In genomic region chr17:28106352-28106751, GRCm38 (mm10) we compare ENCODE assay signal across 10 mouse cellular contexts. TPM values are rescaled to one million over a fixed set of nuclear protein-coding genes. Genes with fewer than 3 reads are reported as not detected.
DNase-seq lines count a peak whose midpoint lies in the region; ATAC-seq and TF ChIP-seq lines count a peak whose summit lies in the region.
"Had no signal": no experiment of that assay in that cellular context is flagged by ENCODE, and none has a peak within 500 bp of the region (broad histone marks: within the 10 kb centered on the region; RNA-seq: fewer than 3 reads in every experiment).

No protein-coding gene starts in this region.

- TF ChIP-seq POLR2A in MEL (IDR thresholded peaks at IDR 0.05; ENCODE audit: control insufficient read depth in 1 of 2, insufficient read depth in 1 of 2, low read depth in 1 of 2, low read length in 2 of 2, poor library complexity in 1 of 2) = no peak

- peak overlapping the region; percentile 71 for H3K27ac ChIP-seq in midbrain, embryonic 10.5 days (replicated peaks)
- no peak overlapping the region for H3K27ac ChIP-seq in midbrain, embryonic 14.5 days (replicated peaks; ENCODE audit: low read depth, low read length)
- no peak overlapping the region for H3K27ac ChIP-seq in MEL (ENCODE audit: control insufficient read depth, low read depth, low read length)
- H3K27ac ChIP-seq in heart, embryonic 11.5 days (ENCODE audit: low read depth, low read length) = no peak overlapping the region
- H3K27ac ChIP-seq: liver, embryonic 13.5 days had no signal

- H3K4me2 ChIP-seq in midbrain, embryonic 14.5 days (ENCODE audit: low read length) = no peak overlapping the region
- no peak overlapping the region for H3K4me2 ChIP-seq in heart, embryonic 11.5 days
- H3K4me2 ChIP-seq: liver, embryonic 13.5 days had no signal

- peak; percentile 20 for DNase-seq in heart, postnatal 4 days
- DNase-seq in heart, postnatal 25 days (ENCODE audit: low spot score) = no peak
- no peak for DNase-seq in midbrain, embryonic 10.5 days (ENCODE audit: low spot score)
- no peak for DNase-seq in midbrain, embryonic 14.5 days
- DNase-seq in MEL (ENCODE audit: low read depth, low spot score) = peak; percentile 23
- peak; percentile 71 for DNase-seq in testis, postnatal 10 days (ENCODE audit: low spot score)
- no peak for DNase-seq in frontal cortex, postnatal 36 days (ENCODE audit: low spot score in 2 of 2)
- DNase-seq: cerebellum, adult 18-20 months; liver, embryonic 13.5 days had no signal

- TF ChIP-seq EP300 in MEL (IDR thresholded peaks at IDR 0.05; ENCODE audit: low read depth in 1 of 2, low read length in 2 of 2) = no peak

- H3K79me2 ChIP-seq in MEL (ENCODE audit: control insufficient read depth, insufficient read depth, low read length, poor library complexity) = no peaks in the 10 kb centered on the region

- no peak for ATAC-seq in midbrain, embryonic 14.5 days (ENCODE audit: low FRiP score, low TSS enrichment)
- ATAC-seq in heart, embryonic 11.5 days (replicated peaks; ENCODE audit: insufficient number of reproducible peaks, low FRiP score, low TSS enrichment) = no peak

- no peaks in the 10 kb centered on the region for H3K36me3 ChIP-seq in midbrain, embryonic 10.5 days
- H3K36me3 ChIP-seq in midbrain, embryonic 14.5 days (ENCODE audit: control insufficient read depth, insufficient read depth, low read length) = no peaks in the 10 kb centered on the region
- H3K36me3 ChIP-seq in MEL (ENCODE audit: control insufficient read depth in 1 of 2, insufficient read depth in 2 of 2, low read length in 2 of 2) = no peaks in the 10 kb centered on the region
- H3K36me3 ChIP-seq in heart, embryonic 11.5 days (ENCODE audit: control insufficient read depth, insufficient read depth, low read length) = no peaks in the 10 kb centered on the region
- H3K36me3 ChIP-seq: liver, embryonic 13.5 days had no signal

- no peak overlapping the region for H3K9ac ChIP-seq in midbrain, embryonic 14.5 days (replicated peaks; ENCODE audit: low read length)
- H3K9ac ChIP-seq in MEL (ENCODE audit: control insufficient read depth, low read depth, low read length, poor library complexity, severe bottlenecking) = no peak overlapping the region
- H3K9ac ChIP-seq in heart, embryonic 11.5 days (ENCODE audit: low read depth, low read length) = no peak overlapping the region
- H3K9ac ChIP-seq: liver, embryonic 13.5 days had no signal

- peak; percentile 17 for TF ChIP-seq RAD21 in MEL (IDR thresholded peaks at IDR 0.05; ENCODE audit: low read depth, low read length)

- intact Hi-C loops in heart, postnatal 25 days (cut with DNase I) = no loop called here

- peak; percentile 57 to 66 (median 57) for TF ChIP-seq CTCF in MEL (IDR thresholded peaks at IDR 0.05 in 2 of 3, conservative IDR thresholded peaks at IDR 0.05 in 1 of 3; ENCODE audit: control insufficient read depth in 1 of 3, insufficient read depth in 1 of 3, low read depth in 2 of 3, low read length in 3 of 3, poor library complexity in 1 of 3, severe bottlenecking in 1 of 3)

- 0 out of 2 replicates have a peak, but pooled peaks cover 6% of the 10 kb centered on the region for H3K9me3 ChIP-seq in midbrain, embryonic 10.5 days (replicated peaks)
- H3K9me3 ChIP-seq in midbrain, embryonic 14.5 days (ENCODE audit: control insufficient read depth, low read length) = no peaks in the 10 kb centered on the region
- no peaks in the 10 kb centered on the region for H3K9me3 ChIP-seq in MEL (replicated peaks; ENCODE audit: insufficient read depth, low read length)
- H3K9me3 ChIP-seq in heart, embryonic 11.5 days (replicated peaks; ENCODE audit: control insufficient read depth, low read length) = no peaks in the 10 kb centered on the region
- H3K9me3 ChIP-seq: liver, embryonic 13.5 days had no signal

- H3K4me3 ChIP-seq in midbrain, embryonic 10.5 days = no peak overlapping the region
- no peak overlapping the region for H3K4me3 ChIP-seq in midbrain, embryonic 14.5 days (replicated peaks; ENCODE audit: low read depth, low read length)
- H3K4me3 ChIP-seq in MEL (ENCODE audit: control insufficient read depth in 1 of 2, insufficient read depth in 1 of 2, low read depth in 2 of 2, low read length in 2 of 2) = no peak overlapping the region
- no peak overlapping the region for H3K4me3 ChIP-seq in heart, embryonic 11.5 days (ENCODE audit: low read depth, low read length)
- H3K4me3 ChIP-seq: liver, embryonic 13.5 days had no signal

- WGBS in midbrain, embryonic 10.5 days = 78% methylated on average over 6 of the region's 6 CpGs
- 84% methylated on average over 6 of the region's 6 CpGs for WGBS in midbrain, embryonic 14.5 days
- WGBS in heart, embryonic 11.5 days (ENCODE audit: insufficient replicate concordance) = 74% methylated on average over 6 of the region's 6 CpGs

- H3K4me1 ChIP-seq in midbrain, embryonic 10.5 days = peaks cover 55% of the 10 kb centered on the region
- H3K4me1 ChIP-seq in midbrain, embryonic 14.5 days (ENCODE audit: control insufficient read depth, insufficient read depth, low read length) = peaks cover 11% of the 10 kb centered on the region; the same call in 1 of the 2 replicates
- no peaks in the 10 kb centered on the region for H3K4me1 ChIP-seq in MEL (ENCODE audit: control insufficient read depth in 1 of 2, insufficient read depth in 2 of 2, low read length in 2 of 2)
- H3K4me1 ChIP-seq in heart, embryonic 11.5 days (ENCODE audit: control insufficient read depth, insufficient read depth, low read length) = peaks cover 5% of the 10 kb centered on the region; the same call in 1 of the 2 replicates
- H3K4me1 ChIP-seq: liver, embryonic 13.5 days had no signal

- H3K27me3 ChIP-seq in midbrain, embryonic 10.5 days (ENCODE audit: low read depth, poor library complexity, severe bottlenecking) = peaks cover 8% of the 10 kb centered on the region; the same call in 1 of the 2 replicates
- H3K27me3 ChIP-seq in midbrain, embryonic 14.5 days (ENCODE audit: control insufficient read depth, insufficient read depth, low read length) = no peaks in the 10 kb centered on the region
- no peaks in the 10 kb centered on the region; a peak in 1 of 4 replicates for H3K27me3 ChIP-seq in MEL (ENCODE audit: control insufficient read depth in 1 of 2, insufficient read depth in 2 of 2, low read length in 2 of 2)
- H3K27me3 ChIP-seq in heart, embryonic 11.5 days (ENCODE audit: control insufficient read depth, insufficient read depth, low read length) = no peaks in the 10 kb centered on the region

TF ChIP-seq in MEL, 35 proteins besides CTCF, POLR2A, EP300 and RAD21:
- TF ChIP-seq ZNF384 (IDR thresholded peaks at IDR 0.05; ENCODE audit: low read depth, low read length) (no peak), SMC3 (IDR thresholded peaks at IDR 0.05; ENCODE audit: low read depth, low read length) (peak; percentile 43), MYB (IDR thresholded peaks at IDR 0.05; ENCODE audit: low read depth, low read length) (no peak)

RNA-seq across cellular contexts. Expression of gene Tcp11, which starts 25.9 kb away (rescaled TPM):
- total RNA-seq in heart, postnatal 4 days (2021) = under 1 TPM in 1 of 2 experiments, not detected in 1; 0.14 TPM
- total RNA-seq in heart, postnatal 25 days (2021) = not detected
- polyA plus RNA-seq in midbrain, embryonic 10.5 days (2016; fragmentation: Nextera tagmentation; extraction: Ambion mirVana) = 0.86 and 1.2 TPM in 2 replicates
- polyA plus RNA-seq in midbrain, embryonic 14.5 days (2014; fragmentation: Nextera tagmentation; extraction: Ambion mirVana) = 0.88 and 1.1 TPM in 2 replicates
- total RNA-seq in MEL (2012; rRNA removed) = 0.46 and 0.50 TPM in 2 replicates
- polyA plus RNA-seq in MEL (2012; ENCODE audit: insufficient read depth in 1 of 2, insufficient read length in 2 of 2, low read depth in 1 of 2, low replicate concordance in 2 of 2, missing spikeins in 1 of 2) = under 1 TPM in 1 of 2 experiments, not detected in 1; 0.82 TPM
- 0.34 and 0.49 TPM in 2 replicates for polyA plus RNA-seq in heart, embryonic 11.5 days (2014; fragmentation: Nextera tagmentation; extraction: Ambion mirVana)

RNA-seq across cellular contexts. Expression of gene Scube3, which starts 35.6 kb away (rescaled TPM):
- total RNA-seq in heart, postnatal 4 days (2021) = 1 to 10 TPM; 1.1 to 1.4 TPM
- under 1 TPM; 0.53 to 0.73 TPM for total RNA-seq in heart, postnatal 25 days (2021)
- 9.5 and 10.8 TPM in 2 replicates for polyA plus RNA-seq in midbrain, embryonic 10.5 days (2016; fragmentation: Nextera tagmentation; extraction: Ambion mirVana)
- 7.3 and 8.0 TPM in 2 replicates for polyA plus RNA-seq in midbrain, embryonic 14.5 days (2014; fragmentation: Nextera tagmentation; extraction: Ambion mirVana)
- 0.03 and 0.04 TPM in 2 replicates for total RNA-seq in MEL (2012; rRNA removed)
- under 1 TPM in 1 of 2 experiments, not detected in 1; 0.03 TPM for polyA plus RNA-seq in MEL (2012; ENCODE audit: insufficient read depth in 1 of 2, insufficient read length in 2 of 2, low read depth in 1 of 2, low replicate concordance in 2 of 2, missing spikeins in 1 of 2)
- polyA plus RNA-seq in heart, embryonic 11.5 days (2014; fragmentation: Nextera tagmentation; extraction: Ambion mirVana) = 1.7 and 2.3 TPM in 2 replicates

Comparison
In these comparisons a context has a peak if more than half of its experiments do, and no peak if none do; other contexts are left out.
1. DNase-seq: peak in heart, postnatal 4 days (single experiment), MEL (single experiment) and testis, postnatal 10 days (single experiment); none in heart, postnatal 25 days (single experiment), midbrain, embryonic 10.5 days (single experiment), midbrain, embryonic 14.5 days (single experiment) and frontal cortex, postnatal 36 days (0 of 2).